Mouse (Mus musculus) hindbrain, embryonic 13.5 days (tissue): ENCODE data around the gene Syce3. TPM values are rescaled to one million over a fixed set of nuclear protein-coding genes. Genes with fewer than 3 reads are reported as not detected.

ENCODE experiments used
- ATAC-seq: fragments of 200-750 bp; cut with Nextera tagmentation; 2 replicates; pipeline ENCODE4 v1.8.0; 2017; ENCODE audit warnings: moderate TSS enrichment; ENCODE audit not compliant: low FRiP score
- H3K27ac ChIP-seq: fragments of 300-500 bp; sonication (generic); 2 replicates; pipeline ENCODE4 v1.5.1; 2015; ENCODE audit warnings: inconsistent platforms, mild to moderate bottlenecking, moderate library complexity
- H3K27me3 ChIP-seq: fragments of 300-500 bp; sonication (generic); 2 replicates; pipeline ENCODE4 v1.6.1; 2015; ENCODE audit warnings: mild to moderate bottlenecking, inconsistent platforms
- H3K36me3 ChIP-seq: fragments of 300-500 bp; sonication (generic); 2 replicates; pipeline ENCODE4 v1.6.1; 2015; ENCODE audit warnings: mild to moderate bottlenecking, inconsistent platforms
- H3K4me1 ChIP-seq: fragments of 300-500 bp; sonication (generic); replicated peaks from 2 replicates; pipeline ENCODE4 v1.6.1; 2015; ENCODE audit warnings: inconsistent platforms
- H3K4me2 ChIP-seq: fragments of 300-500 bp; sonication (generic); 2 replicates; pipeline ENCODE4 v1.6.1; 2015; ENCODE audit warnings: inconsistent platforms, mild to moderate bottlenecking, moderate library complexity
- H3K4me3 ChIP-seq: fragments of 300-500 bp; sonication (generic); 2 replicates; pipeline ENCODE4 v1.5.1; 2015; ENCODE audit warnings: mild to moderate bottlenecking, inconsistent platforms
- H3K9ac ChIP-seq: fragments of 300-500 bp; sonication (generic); 2 replicates; pipeline ENCODE4 v1.6.1; 2015; ENCODE audit warnings: mild to moderate bottlenecking, inconsistent platforms
- H3K9me3 ChIP-seq: fragments of 300-500 bp; sonication (generic); 2 replicates; pipeline ENCODE4 v1.6.1; 2016; ENCODE audit warnings: inconsistent platforms
- WGBS: fragments of 180-500 bp; shearing (Covaris S2); methylation state at CpG from one replicate; pipeline ENCODE4 v1.1.7; 2015; 5-methylcytosine and 5-hydroxymethylcytosine counted together
- polyA plus RNA-seq: library from polyadenylated mRNA; unstranded; fragments of >200 nt; fragmentation: Nextera tagmentation; extraction: Ambion mirVana; gene quantifications from 2 replicates; pipeline ENCODE4 v1.2.1, GENCODE M21; 2015

Syce3 gene
- polyA plus RNA-seq, 1 experiment from 2014 or later, result not detected

GRCm38 (mm10) chr15:89376957-89377356 lies 33.3 kb downstream of the Syce3 start, which contains the start of gene Tymp:
Gene Tymp, minus strand, starts transcription at chr15:89377039.
- WGBS, result 26% methylated on average over 16 of the region's 16 CpGs
- H3K36me3 ChIP-seq, result peaks cover 9% of the 10 kb centered on the region
- 0 out of 2 replicates have a peak within 1 kb of the TSS, but pooled peaks have one; percentile 4 for H3K4me2 ChIP-seq
- peaks cover 44% of the 10 kb centered on the region for H3K4me1 ChIP-seq
- no peak within 1 kb of the TSS for H3K27ac ChIP-seq
- H3K9me3 ChIP-seq, result no peaks in the 10 kb centered on the region
- 0 out of 2 replicates have a peak within 1 kb of the TSS, but pooled peaks have one; percentile 1 for H3K4me3 ChIP-seq
- H3K27me3 ChIP-seq, result peaks cover 56% of the 10 kb centered on the region
- peak within 1 kb of the TSS; percentile 6; the same call in 1 of the 2 replicates for H3K9ac ChIP-seq
- no peak for ATAC-seq

- no peak for ATAC-seq
- H3K27ac ChIP-seq, result no peak overlapping the region
- H3K9me3 ChIP-seq, result no peaks in the 10 kb centered on the region
- H3K4me1 ChIP-seq, result peaks cover 44% of the 10 kb centered on the region
- no peak overlapping the region for H3K9ac ChIP-seq
- H3K36me3 ChIP-seq, result peaks cover 18% of the 10 kb centered on the region
- 85% methylated on average over 7 of the region's 7 CpGs for WGBS
- peaks cover 52% of the 10 kb centered on the region for H3K27me3 ChIP-seq
- no peak overlapping the region for H3K4me3 ChIP-seq
- H3K4me2 ChIP-seq, result no peak overlapping the region
Observed at GRCm38 (mm10) chr15:89376040-89376439, 34.3 kb downstream of the Syce3 start.

GRCm38 (mm10) chr15:89374801-89375534 lies 35.3 kb downstream of the Syce3 start:
- H3K27me3 ChIP-seq, result peaks cover 42% of the 10 kb centered on the region
- peak overlapping the region; percentile 87; the same call in 1 of the 2 replicates for H3K9ac ChIP-seq
- peaks cover 44% of the 10 kb centered on the region for H3K4me1 ChIP-seq
- no peak for ATAC-seq
- no peak overlapping the region for H3K4me3 ChIP-seq
- no peaks in the 10 kb centered on the region for H3K9me3 ChIP-seq
- WGBS, result 92% methylated on average over 17 of the region's 17 CpGs
- peaks cover 29% of the 10 kb centered on the region for H3K36me3 ChIP-seq
- no peak overlapping the region for H3K27ac ChIP-seq
- no peak overlapping the region for H3K4me2 ChIP-seq

GRCm38 (mm10) chr15:89374340-89374739 lies 36.0 kb downstream of the Syce3 start:
- Histone ChIP-seq H3K4me1 (peaks cover 42% of the 10 kb centered on the region), H3K4me2 (peak overlapping the region; percentile 86), H3K36me3 (peaks cover 35% of the 10 kb centered on the region), H3K4me3 (peak overlapping the region; percentile 68), H3K9ac (peak overlapping the region; percentile 87), H3K9me3 (no peaks in the 10 kb centered on the region), H3K27me3 (peaks cover 36% of the 10 kb centered on the region), H3K27ac (peak overlapping the region; percentile 96)
- 54% methylated on average over 9 of the region's 9 CpGs for WGBS
- no peak for ATAC-seq

DNA sequence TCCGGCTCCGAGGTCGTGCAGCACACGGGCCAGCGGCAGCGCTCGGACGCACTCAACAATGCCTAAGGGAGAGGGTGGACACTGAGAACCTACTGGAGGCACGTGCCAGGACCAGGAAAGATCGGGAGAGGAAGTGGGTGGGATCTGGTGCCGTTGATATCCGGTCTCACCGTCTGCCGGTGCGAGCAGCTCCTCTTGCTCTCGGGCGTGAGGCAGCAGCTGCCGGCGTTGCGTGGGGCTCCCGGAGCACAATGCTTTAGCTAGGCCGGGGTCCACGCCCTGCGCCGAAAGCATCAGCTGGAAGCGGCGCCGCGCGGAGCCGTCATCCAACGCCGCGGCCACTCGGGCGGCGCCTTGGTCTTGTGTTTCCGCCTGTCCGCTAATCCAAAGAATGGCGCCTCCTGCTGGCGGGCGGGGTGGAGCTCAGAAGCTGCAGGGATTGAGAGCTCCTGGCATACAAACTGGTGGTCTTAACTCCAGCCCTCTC lies 36.5 kb downstream of the Syce3 start, which contains the start of gene Sco2:
Sco2 (minus strand) TSS at position 85 of the 487 bp plus-strand sequence.
- Histone ChIP-seq H3K9ac (peak within 1 kb of the TSS; percentile 87), H3K9me3 (no peaks in the 10 kb centered on the region), H3K4me1 (peaks cover 36% of the 10 kb centered on the region), H3K36me3 (peaks cover 41% of the 10 kb centered on the region), H3K27me3 (peaks cover 31% of the 10 kb centered on the region), H3K4me3 (peak within 1 kb of the TSS; percentile 68), H3K27ac (peak within 1 kb of the TSS; percentile 96), H3K4me2 (peak within 1 kb of the TSS; percentile 86)
- peak; percentile 86 for ATAC-seq
- under 1% methylated on average over 42 of the region's 42 CpGs for WGBS

- H3K4me2 ChIP-seq, result peak overlapping the region; percentile 86
- peak overlapping the region; percentile 96 for H3K27ac ChIP-seq
- 2% methylated on average over 35 of the region's 35 CpGs for WGBS
Observed at GRCm38 (mm10) chr15:89373027-89373761, 37.1 kb downstream of the Syce3 start.

DNA sequence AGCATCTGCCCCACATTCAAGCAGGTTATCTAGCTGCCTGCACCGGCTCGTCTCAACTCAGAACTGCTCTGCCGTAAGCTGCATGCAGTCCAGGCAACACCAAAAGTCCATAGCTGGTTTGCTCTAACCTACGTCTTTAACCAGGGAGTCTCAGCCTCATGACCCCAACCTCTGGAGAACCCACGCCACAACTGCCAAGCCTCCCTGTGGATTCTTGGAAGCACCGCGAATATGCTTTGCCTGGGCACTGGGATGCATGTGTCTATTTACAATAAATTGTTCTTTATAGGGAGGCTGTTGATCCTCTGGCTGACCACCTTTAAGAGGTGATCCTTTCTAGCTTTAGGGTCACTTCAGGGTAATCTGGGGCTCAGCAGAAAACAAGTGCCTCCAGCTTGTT lies 37.8 kb downstream of the Syce3 start:
- peak overlapping the region; percentile 86 for H3K4me2 ChIP-seq
- H3K9me3 ChIP-seq, result no peaks in the 10 kb centered on the region
- peaks cover 18% of the 10 kb centered on the region for H3K27me3 ChIP-seq
- H3K4me1 ChIP-seq, result peaks cover 25% of the 10 kb centered on the region
- peak overlapping the region; percentile 87 for H3K9ac ChIP-seq
- peaks cover 53% of the 10 kb centered on the region for H3K36me3 ChIP-seq
- H3K4me3 ChIP-seq, result peak overlapping the region; percentile 68
- peak overlapping the region; percentile 96 for H3K27ac ChIP-seq
- no peak for ATAC-seq
- WGBS, result 86% methylated on average over 7 of the region's 7 CpGs

More at GRCm38 (mm10) chr15:89373027-89373761, 37.1 kb downstream of the Syce3 start:
- no peaks in the 10 kb centered on the region for H3K9me3 ChIP-seq
- ATAC-seq, result peak; percentile 80
- H3K27me3 ChIP-seq, result peaks cover 25% of the 10 kb centered on the region
- peak overlapping the region; percentile 68 for H3K4me3 ChIP-seq
- peaks cover 47% of the 10 kb centered on the region for H3K36me3 ChIP-seq
- H3K4me1 ChIP-seq, result peaks cover 30% of the 10 kb centered on the region
- H3K9ac ChIP-seq, result peak overlapping the region; percentile 87

- ATAC-seq, result no peak
- no peaks in the 10 kb centered on the region for H3K9me3 ChIP-seq
- H3K27ac ChIP-seq, result no peak overlapping the region
- H3K4me1 ChIP-seq, result peaks cover 22% of the 10 kb centered on the region
- H3K4me3 ChIP-seq, result no peak overlapping the region
- H3K4me2 ChIP-seq, result no peak overlapping the region
- WGBS, result 90% methylated on average over 13 of the region's 13 CpGs
- H3K27me3 ChIP-seq, result peaks cover 13% of the 10 kb centered on the region
- H3K36me3 ChIP-seq, result peaks cover 58% of the 10 kb centered on the region
- no peak overlapping the region for H3K9ac ChIP-seq
Observed at GRCm38 (mm10) chr15:89372068-89372467, 38.2 kb downstream of the Syce3 start.

DNA sequence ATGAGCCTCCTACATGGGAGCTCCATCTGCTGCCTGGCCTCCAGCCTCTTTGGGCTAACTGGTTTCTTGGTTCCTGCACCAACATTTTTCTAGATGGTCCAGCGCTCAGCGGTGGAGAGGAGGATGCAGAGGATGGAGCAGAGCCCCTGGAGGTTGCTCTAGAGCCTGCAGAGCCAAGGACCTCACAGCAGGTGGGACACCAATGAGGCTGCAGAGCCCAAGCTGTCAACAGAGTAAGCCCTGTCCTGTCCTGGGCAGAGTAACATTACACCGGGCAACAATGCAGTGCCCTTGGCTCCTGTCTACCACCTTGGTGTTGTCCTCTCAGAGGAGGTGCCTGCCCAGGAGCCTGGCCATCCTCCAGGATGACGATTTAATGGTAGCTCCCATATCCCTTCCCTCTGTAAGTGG lies 45.2 kb downstream of the Syce3 start:
- Histone ChIP-seq H3K36me3 (peaks cover 98% of the 10 kb centered on the region), H3K9me3 (no peaks in the 10 kb centered on the region), H3K4me3 (no peak overlapping the region), H3K27me3 (no peaks in the 10 kb centered on the region), H3K4me2 (no peak overlapping the region), H3K27ac (no peak overlapping the region), H3K4me1 (no peaks in the 10 kb centered on the region), H3K9ac (no peak overlapping the region)
- ATAC-seq, result no peak
- 96% methylated on average over 4 of the region's 4 CpGs for WGBS

DNA sequence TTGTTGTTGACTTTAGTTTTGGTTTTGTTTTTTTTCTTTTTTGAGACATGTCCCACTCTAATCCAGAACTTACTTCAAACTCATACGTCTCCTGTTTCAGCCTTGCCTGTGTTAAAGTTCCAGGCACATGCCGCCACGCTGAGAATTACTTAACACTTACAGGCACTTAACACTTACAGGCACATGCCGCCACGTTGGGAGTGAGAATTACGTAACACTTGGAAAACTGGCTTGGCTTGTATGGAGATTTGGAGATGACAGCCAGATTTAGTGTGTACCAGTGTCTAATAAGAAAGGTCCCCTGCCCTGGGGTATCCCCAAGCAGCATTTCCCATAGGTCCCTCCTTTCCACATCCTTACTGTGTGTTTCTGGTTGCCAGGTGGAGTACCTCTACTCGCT lies 47.3 kb downstream of the Syce3 start:
- Histone ChIP-seq H3K4me1 (peaks cover 12% of the 10 kb centered on the region), H3K27me3 (no peaks in the 10 kb centered on the region), H3K4me3 (no peak overlapping the region), H3K36me3 (peaks cover 80% of the 10 kb centered on the region), H3K27ac (no peak overlapping the region), H3K9me3 (no peaks in the 10 kb centered on the region), H3K9ac (no peak overlapping the region), H3K4me2 (no peak overlapping the region)
- no peak for ATAC-seq
- 97% methylated on average over 7 of the region's 7 CpGs for WGBS

DNA sequence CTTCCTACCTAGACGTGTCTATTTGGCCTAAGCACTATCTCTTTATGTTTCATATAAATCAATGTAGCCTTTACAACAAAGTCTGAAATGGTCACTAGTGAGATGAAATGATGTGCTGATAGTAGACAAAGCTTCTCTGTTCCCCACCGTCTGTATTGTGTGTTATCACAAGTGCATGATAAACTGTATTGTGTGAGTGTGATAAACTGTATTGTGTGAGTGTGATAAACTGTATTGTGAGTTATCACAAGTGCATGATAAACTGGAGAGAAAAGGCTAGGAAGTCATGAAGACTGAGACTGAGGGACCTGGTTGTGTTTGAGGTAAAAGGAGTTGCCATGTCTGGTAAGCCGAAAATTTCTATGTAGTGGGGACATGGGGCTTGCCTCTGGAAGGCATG lies 51.5 kb downstream of the Syce3 start:
- H3K9me3 ChIP-seq, result no peaks in the 10 kb centered on the region
- H3K27me3 ChIP-seq, result no peaks in the 10 kb centered on the region
- no peak overlapping the region for H3K4me3 ChIP-seq
- no peak overlapping the region for H3K27ac ChIP-seq
- 88% methylated on average over 3 of the region's 3 CpGs for WGBS
- H3K4me2 ChIP-seq, result no peak overlapping the region
- H3K4me1 ChIP-seq, result peaks cover 42% of the 10 kb centered on the region
- ATAC-seq, result no peak
- no peak overlapping the region for H3K9ac ChIP-seq
- peaks cover 39% of the 10 kb centered on the region for H3K36me3 ChIP-seq

DNA sequence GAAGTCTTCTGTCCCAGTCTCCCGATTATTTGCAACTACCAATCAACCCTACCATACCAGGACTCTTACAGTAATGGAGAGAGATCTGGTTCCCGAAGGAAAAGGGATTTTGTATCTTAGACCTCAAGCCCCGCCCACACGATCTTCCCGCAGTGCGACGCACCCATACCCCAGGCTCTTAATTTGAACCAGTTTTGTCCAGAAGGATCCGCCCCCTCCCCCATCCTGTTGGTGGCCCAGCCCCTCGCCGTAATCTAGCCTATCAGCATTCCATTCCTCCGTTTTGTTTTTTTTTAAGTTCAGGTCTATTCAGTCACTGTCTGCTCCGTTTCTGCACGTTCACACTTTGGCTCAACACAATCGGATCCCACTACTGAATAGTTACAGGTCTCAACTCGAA lies 53.9 kb downstream of the Syce3 start:
- Histone ChIP-seq H3K9me3 (no peaks in the 10 kb centered on the region), H3K4me2 (peak overlapping the region; percentile 87), H3K27me3 (no peaks in the 10 kb centered on the region), H3K4me3 (peak overlapping the region; percentile 67), H3K36me3 (peaks cover 41% of the 10 kb centered on the region), H3K27ac (peak overlapping the region; percentile 81), H3K4me1 (peaks cover 42% of the 10 kb centered on the region), H3K9ac (peak overlapping the region; percentile 83)
- under 1% methylated on average over 15 of the region's 15 CpGs for WGBS
- peak; percentile 13; the same call in 1 of the 2 replicates for ATAC-seq
